Mouse (Mus musculus) liver, adult 2 months (tissue): Measurements from ENCODE around the gene Telo2. TPM values are rescaled to one million over a fixed set of nuclear protein-coding genes. Genes with fewer than 3 reads are reported as not detected.

Experiments
- DNase-seq: peaks from one replicate; pipeline ENCODE4 v3.0.0-alpha.2; 2011; ENCODE audit warnings: low read depth, low spot score; ENCODE audit errors: extremely low read depth
- H3K27ac ChIP-seq: fragments of 200-500 bp; replicated peaks from 2 replicates; pipeline ENCODE4 v1.5.1; 2012; ENCODE audit warnings: low read depth, mild to moderate bottlenecking, control low read depth, inconsistent platforms, low read length; ENCODE audit not compliant: insufficient read depth
- H3K27me3 ChIP-seq: fragments of 200-500 bp; 2 replicates; pipeline ENCODE4 v1.6.1; 2012; ENCODE audit warnings: mild to moderate bottlenecking, moderate library complexity, low read length, inconsistent platforms; ENCODE audit not compliant: control insufficient read depth, insufficient read depth
- H3K36me3 ChIP-seq: fragments of 200-500 bp; 2 replicates; pipeline ENCODE4 v1.6.1; 2012; ENCODE audit warnings: low read length, inconsistent platforms; ENCODE audit not compliant: control insufficient read depth, insufficient read depth
- H3K4me1 ChIP-seq: fragments of 200-500 bp; 2 replicates; pipeline ENCODE4 v1.6.1; 2011; ENCODE audit warnings: low read length; ENCODE audit not compliant: control insufficient read depth, insufficient read depth
- H3K4me3 ChIP-seq: fragments of 200-500 bp; 2 replicates; pipeline ENCODE4 v1.5.1; 2011; ENCODE audit warnings: low read depth, mild to moderate bottlenecking, control low read depth, low read length, moderate library complexity; ENCODE audit not compliant: insufficient read depth
- H3K79me2 ChIP-seq: fragments of 200-500 bp; 2 replicates; pipeline ENCODE4 v1.6.1; 2012; ENCODE audit warnings: inconsistent platforms, mild to moderate bottlenecking, low read length, moderate library complexity; ENCODE audit not compliant: control insufficient read depth, insufficient read depth
- H3K9ac ChIP-seq: fragments of 200-500 bp; 2 replicates; pipeline ENCODE4 v1.6.1; 2012; ENCODE audit warnings: low read depth, mild to moderate bottlenecking, control low read depth, inconsistent platforms, low read length
- CTCF ChIP-seq: fragments of 200-500 bp; IDR thresholded peaks from 2 replicates; pipeline ENCODE4 v1.5.1; 2011; ENCODE audit warnings: low read depth, low read length, control low read depth
- POLR2A ChIP-seq: fragments of 200-500 bp; IDR thresholded peaks from 2 replicates; pipeline ENCODE4 v1.6.1; 2011; ENCODE audit warnings: low read length, control low read depth; ENCODE audit not compliant: insufficient read depth; ENCODE audit errors: extremely low read depth
- WGBS: fragments of 180-500 bp; shearing (Covaris S2); methylation state at CpG from one replicate; pipeline ENCODE4 v1.1.7; 2018; 5-methylcytosine and 5-hydroxymethylcytosine counted together
- polyA plus RNA-seq: library from polyadenylated mRNA; depleted of rRNA; stranded (reverse); fragments of >200 nt; gene quantifications from 2 replicates; pipeline ENCODE4 v1.2.3, GENCODE M21; 2012; rRNA removed
- total RNA-seq: library from RNA; depleted of rRNA; stranded (reverse); fragments of >200 nt; gene quantifications from 2 replicates; pipeline ENCODE4 v1.2.3, GENCODE M21; 2014; rRNA removed

The Telo2 gene
- 3.2 and 5.4 TPM in 2 replicates for total RNA-seq
- polyA plus RNA-seq: 5.7 and 7.3 TPM in 2 replicates

DNA sequence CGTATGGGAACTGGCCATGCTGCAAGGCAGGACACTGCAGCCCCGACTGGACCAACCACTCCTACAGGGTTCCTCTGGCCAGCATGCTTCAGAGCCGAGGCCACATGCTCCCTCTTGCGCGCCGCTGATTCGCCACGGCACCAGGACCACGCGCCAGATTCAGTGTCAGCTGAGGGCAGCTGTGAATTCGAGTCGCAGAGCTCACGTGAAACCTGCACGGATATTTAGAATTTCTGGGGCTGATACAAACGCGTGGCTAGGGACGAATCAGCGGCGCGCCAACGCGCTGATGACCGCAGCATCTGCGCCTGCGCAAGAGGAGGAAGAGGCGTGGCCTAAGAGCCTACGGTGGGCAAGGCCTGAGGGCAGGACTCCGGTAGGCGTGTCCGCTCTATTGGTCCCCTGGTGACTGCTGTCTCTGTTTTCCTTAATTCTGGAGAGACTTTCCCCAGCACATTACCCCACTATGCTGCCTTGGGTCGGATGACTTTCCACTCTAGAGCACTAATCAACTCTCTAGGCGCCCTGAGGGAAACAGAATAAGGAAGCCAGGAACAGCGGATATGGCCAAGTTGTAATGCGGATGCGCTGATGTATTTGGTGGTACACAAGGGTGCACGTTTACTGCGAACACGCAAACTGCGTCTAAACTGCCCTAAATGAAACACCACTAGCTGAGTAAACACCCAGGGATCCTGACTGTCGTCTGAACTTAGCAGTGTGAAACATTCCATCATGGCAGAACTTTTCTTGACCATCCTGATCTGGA is at the start of gene Telo2:
Gene Telo2, minus strand, starts transcription at position 304 of the 769 bp plus-strand sequence.
- H3K27me3 ChIP-seq: no peaks in the 10 kb centered on the region
- peaks cover 9% of the 10 kb centered on the region for H3K4me1 ChIP-seq
- TF ChIP-seq CTCF: no peak
- TF ChIP-seq POLR2A: 0 out of 2 replicates have a peak, but pooled peaks have one; percentile 17
- 5% methylated on average over 40 of the region's 40 CpGs for WGBS
- H3K36me3 ChIP-seq: no peaks in the 10 kb centered on the region
- DNase-seq: peak; percentile 79
- H3K9ac ChIP-seq: peak within 1 kb of the TSS; percentile 61
- no peaks in the 10 kb centered on the region for H3K79me2 ChIP-seq
- peak within 1 kb of the TSS; percentile 58 for H3K4me3 ChIP-seq
- peak within 1 kb of the TSS; percentile 50 for H3K27ac ChIP-seq

DNA sequence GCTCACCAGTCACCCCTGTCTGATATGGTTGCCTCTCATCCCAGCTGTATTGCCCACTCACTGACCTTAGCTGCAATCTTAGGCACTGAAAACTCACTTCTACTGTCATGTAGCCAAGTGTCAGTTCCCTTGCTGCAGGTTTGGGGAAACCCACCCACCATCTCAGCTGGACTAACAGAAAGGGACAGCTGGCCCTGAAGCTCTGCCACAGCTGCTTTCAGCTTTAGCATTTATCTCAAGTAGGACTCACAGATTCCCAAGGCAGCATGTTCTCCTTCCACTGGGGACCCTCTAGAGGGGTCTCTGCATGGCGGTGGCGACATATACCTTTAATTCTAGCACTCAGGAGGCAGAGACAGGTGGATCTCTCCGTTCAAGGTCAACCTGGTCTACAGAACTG is 49.0 kb upstream of the Telo2 start:
- H3K4me3 ChIP-seq: no peak overlapping the region
- H3K79me2 ChIP-seq: no peaks in the 10 kb centered on the region
- H3K27ac ChIP-seq: no peak overlapping the region
- peaks cover 5% of the 10 kb centered on the region for H3K36me3 ChIP-seq
- TF ChIP-seq POLR2A (no peak), CTCF (no peak)
- no peaks in the 10 kb centered on the region for H3K4me1 ChIP-seq
- no peak overlapping the region for H3K9ac ChIP-seq
- DNase-seq: no peak
- WGBS: 85% methylated on average over 3 of the region's 3 CpGs
- H3K27me3 ChIP-seq: no peaks in the 10 kb centered on the region

DNA sequence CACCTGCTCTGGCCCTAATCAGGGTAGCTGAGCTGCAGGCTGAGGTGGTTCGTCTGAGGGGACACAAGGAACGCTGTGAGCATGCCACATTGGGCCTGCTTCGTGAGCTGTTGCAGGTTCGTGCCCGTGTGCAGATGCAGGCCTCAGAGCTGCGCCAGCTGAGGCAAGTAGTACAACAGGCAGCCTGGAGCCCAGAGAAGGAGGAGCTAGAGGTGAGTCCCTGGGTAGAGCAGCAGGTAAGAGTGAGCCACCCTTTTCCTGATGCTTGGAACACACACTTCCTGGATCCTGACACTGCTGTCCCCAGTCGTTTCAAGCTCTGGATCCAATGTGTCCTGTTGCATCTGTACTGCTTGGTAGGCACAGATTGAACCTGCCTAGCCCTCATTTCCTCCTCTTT is 47.6 kb upstream of the Telo2 start:
- TF ChIP-seq CTCF: no peak
- TF ChIP-seq POLR2A: no peak
- WGBS: 81% methylated on average over 7 of the region's 7 CpGs
- Histone ChIP-seq H3K4me3 (no peak overlapping the region), H3K27ac (no peak overlapping the region), H3K4me1 (no peaks in the 10 kb centered on the region), H3K79me2 (no peaks in the 10 kb centered on the region), H3K9ac (no peak overlapping the region), H3K27me3 (no peaks in the 10 kb centered on the region), H3K36me3 (peaks cover 12% of the 10 kb centered on the region)
- DNase-seq: no peak

DNA sequence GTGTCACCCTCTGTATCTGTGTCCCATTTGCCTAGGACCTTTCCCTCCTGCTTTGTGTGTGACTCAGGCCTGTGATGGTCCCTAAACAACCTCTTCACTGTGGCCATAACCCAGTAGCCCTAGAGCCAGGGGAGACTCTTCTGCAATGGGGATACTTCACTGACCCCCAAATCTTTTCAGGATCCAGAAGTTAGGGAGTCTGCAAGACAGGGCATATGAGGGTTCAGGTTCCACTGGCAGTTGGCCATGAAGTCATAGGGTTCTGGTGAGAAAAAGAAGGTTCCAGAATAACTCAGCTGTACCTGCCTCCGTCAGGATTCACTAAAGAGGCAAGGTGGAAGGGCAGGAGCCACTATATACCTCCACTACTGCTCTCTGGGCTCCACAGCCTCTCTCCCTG is 46.4 kb upstream of the Telo2 start, which contains the start of gene Ccdc154:
Gene Ccdc154, plus strand, starts transcription at position 301 of the 400 bp plus-strand sequence.
- H3K4me1 ChIP-seq: no peaks in the 10 kb centered on the region
- H3K4me3 ChIP-seq: no peak within 1 kb of the TSS
- no peaks in the 10 kb centered on the region for H3K79me2 ChIP-seq
- DNase-seq: no peak
- TF ChIP-seq POLR2A: no peak
- no peak for TF ChIP-seq CTCF
- no peaks in the 10 kb centered on the region for H3K27me3 ChIP-seq
- WGBS: 95% methylated on average over 1 of the region's 1 CpGs
- H3K27ac ChIP-seq: no peak within 1 kb of the TSS
- H3K36me3 ChIP-seq: peaks cover 15% of the 10 kb centered on the region
- H3K9ac ChIP-seq: no peak within 1 kb of the TSS

DNA sequence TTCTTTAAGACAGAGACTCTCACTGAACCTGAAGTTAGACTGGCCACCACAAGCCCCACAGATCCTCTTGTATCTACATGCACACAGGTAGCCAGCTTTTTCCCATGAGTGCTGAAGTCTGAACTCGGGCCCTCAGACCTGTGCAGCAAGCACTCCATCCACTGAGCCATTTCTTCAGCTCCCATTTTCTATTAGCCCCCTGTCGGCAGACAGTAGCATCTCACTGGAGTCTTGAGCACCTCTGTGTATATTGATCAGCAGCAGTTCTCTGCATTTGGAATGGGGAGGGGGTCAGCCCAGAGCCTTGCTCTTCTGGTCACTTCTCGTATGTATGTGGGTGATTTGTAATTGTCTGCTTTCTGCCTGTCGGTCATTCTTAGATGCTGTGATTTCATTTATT is 24.2 kb upstream of the Telo2 start:
- 71% methylated on average over 4 of the region's 4 CpGs for WGBS
- Histone ChIP-seq H3K36me3 (no peaks in the 10 kb centered on the region; the same call in 1 of the 2 replicates), H3K4me1 (no peaks in the 10 kb centered on the region), H3K4me3 (no peak overlapping the region), H3K9ac (no peak overlapping the region), H3K79me2 (peaks cover 23% of the 10 kb centered on the region; the same call in 1 of the 2 replicates), H3K27me3 (no peaks in the 10 kb centered on the region), H3K27ac (no peak overlapping the region)
- no peak for DNase-seq
- TF ChIP-seq CTCF (peak; percentile 14; the same call in 1 of the 2 replicates), POLR2A (no peak)

DNA sequence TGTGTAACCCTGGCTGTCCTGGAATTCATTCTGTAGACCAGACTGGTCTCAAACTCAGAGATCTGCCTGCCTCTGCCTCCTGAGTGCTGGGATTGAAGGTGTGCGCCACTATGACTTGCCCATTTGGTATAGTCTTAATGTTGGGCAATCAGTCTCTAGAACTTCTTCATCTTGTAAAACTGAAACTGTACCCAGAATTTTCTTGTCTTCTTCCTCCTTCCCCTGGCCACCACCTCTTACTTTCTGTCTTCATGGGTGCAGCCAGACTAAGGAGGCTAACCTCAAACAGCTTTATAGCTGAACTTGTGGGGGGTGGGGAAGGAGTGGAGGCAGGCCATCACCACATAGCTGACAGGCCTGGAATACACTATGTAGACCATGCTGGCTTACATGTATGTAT is 23.0 kb upstream of the Telo2 start:
- H3K9ac ChIP-seq: no peak overlapping the region
- no peak for TF ChIP-seq CTCF
- TF ChIP-seq POLR2A: no peak
- WGBS: 96% methylated on average over 1 of the region's 1 CpGs
- peaks cover 7% of the 10 kb centered on the region for H3K4me1 ChIP-seq
- H3K27ac ChIP-seq: no peak overlapping the region
- no peak overlapping the region for H3K4me3 ChIP-seq
- no peaks in the 10 kb centered on the region for H3K36me3 ChIP-seq
- DNase-seq: no peak
- H3K27me3 ChIP-seq: no peaks in the 10 kb centered on the region
- peaks cover 33% of the 10 kb centered on the region; the same call in 1 of the 2 replicates for H3K79me2 ChIP-seq
